Mouse (Mus musculus): ENCODE results near the gene Lpin1.

Lpin1 gene

GRCm38 (mm10) chr12:16610936-16611335 lies at the start of gene Lpin1:
Lpin1 (minus strand) TSS chr12:16610966.
- no peak for ATAC-seq (ENCODE audit: low TSS enrichment)

- ATAC-seq (ENCODE audit: low TSS enrichment) = peak; percentile 51
These were observed 46.4 kb upstream of the Lpin1 start for GRCm38 (mm10) chr12:16656906-16657875.

- no peak for ATAC-seq (ENCODE audit: low TSS enrichment)
These were observed 44.8 kb upstream of the Lpin1 start for GRCm38 (mm10) chr12:16655604-16656003.

- peak; percentile 69 for ATAC-seq (ENCODE audit: low TSS enrichment)
These were observed 42.7 kb upstream of the Lpin1 start, which contains the start of gene Ntsr2 for GRCm38 (mm10) chr12:16653332-16654093. Ntsr2 (plus strand) TSS chr12:16653382.

- ATAC-seq (ENCODE audit: low TSS enrichment) = no peak
These were observed 39.1 kb upstream of the Lpin1 start for GRCm38 (mm10) chr12:16649819-16650218.

GRCm38 (mm10) chr12:16648273-16648672 lies 37.5 kb upstream of the Lpin1 start:
- ATAC-seq (ENCODE audit: low TSS enrichment) = no peak

GRCm38 (mm10) chr12:16646780-16647409 lies 36.1 kb upstream of the Lpin1 start:
- no peak for ATAC-seq (ENCODE audit: low TSS enrichment)

- no peak for ATAC-seq (ENCODE audit: low TSS enrichment)
These were observed 33.9 kb upstream of the Lpin1 start for GRCm38 (mm10) chr12:16644698-16645097.

GRCm38 (mm10) chr12:16643508-16644345 lies 33.0 kb upstream of the Lpin1 start:
- ATAC-seq (ENCODE audit: low TSS enrichment) = peak; percentile 62

GRCm38 (mm10) chr12:16642000-16642399 lies 31.2 kb upstream of the Lpin1 start:
- ATAC-seq (ENCODE audit: low TSS enrichment) = no peak

GRCm38 (mm10) chr12:16640075-16640474 lies 29.3 kb upstream of the Lpin1 start:
- ATAC-seq (ENCODE audit: low TSS enrichment) = no peak

GRCm38 (mm10) chr12:16639078-16639771 lies 28.5 kb upstream of the Lpin1 start:
- no peak for ATAC-seq (ENCODE audit: low TSS enrichment)

- peak; percentile 45; the same call in 1 of the 2 replicates for ATAC-seq (ENCODE audit: low TSS enrichment)
These were observed 25.1 kb upstream of the Lpin1 start for GRCm38 (mm10) chr12:16635816-16636215.

GRCm38 (mm10) chr12:16634075-16634813 lies 23.5 kb upstream of the Lpin1 start:
- ATAC-seq (ENCODE audit: low TSS enrichment) = peak; percentile 73; the same call in 1 of the 2 replicates

- ATAC-seq (ENCODE audit: low TSS enrichment) = no peak
These were observed 22.5 kb upstream of the Lpin1 start for GRCm38 (mm10) chr12:16633235-16633634.

GRCm38 (mm10) chr12:16631423-16631822 lies 20.7 kb upstream of the Lpin1 start:
- no peak for ATAC-seq (ENCODE audit: low TSS enrichment)

- no peak for ATAC-seq (ENCODE audit: low TSS enrichment)
These were observed 20.1 kb upstream of the Lpin1 start for GRCm38 (mm10) chr12:16630866-16631185.

- no peak for ATAC-seq (ENCODE audit: low TSS enrichment)
These were observed 19.5 kb upstream of the Lpin1 start for GRCm38 (mm10) chr12:16630152-16630865.

GRCm38 (mm10) chr12:16620230-16620629 lies 9.5 kb upstream of the Lpin1 start:
- ATAC-seq (ENCODE audit: low TSS enrichment) = no peak
